Mouse (Mus musculus): Measurements from ENCODE around the gene Cables2.

GRCm38 (mm10) chr2:180236500-180236899 is 36.8 kb downstream of the Cables2 start:
- TF ChIP-seq CTCF (IDR thresholded peaks at IDR 0.05; ENCODE audit: low read depth, low read length) (no peak), POLR2A (IDR thresholded peaks at IDR 0.05; ENCODE audit: insufficient read depth, low read length) (no peak), EP300 (IDR thresholded peaks at IDR 0.05; ENCODE audit: insufficient read depth, low read depth, low read length) (peak; percentile 92)
